8 mouse cellular contexts compared by ENCODE assay signal in genomic region chr13:25115971-25116370, GRCm38 (mm10).
DNase-seq lines count a peak whose midpoint lies in the region; ATAC-seq and TF ChIP-seq lines count a peak whose summit lies in the region.

No protein-coding gene starts in this region.

- H3K9ac ChIP-seq in ES-Bruce4 (ENCODE audit: low read depth, poor library complexity, severe bottlenecking), result no peak overlapping the region
- peak overlapping the region; percentile 54 for H3K9ac ChIP-seq in forebrain, embryonic 13.5 days
- H3K9ac ChIP-seq in liver, adult 2 months (ENCODE audit: low read depth, low read length), result peak overlapping the region; percentile 51; the same call in 1 of the 2 replicates
- 0 out of 2 replicates have a peak overlapping the region, but pooled peaks have one; percentile 36 for H3K9ac ChIP-seq in midbrain, postnatal 0 days (replicated peaks; ENCODE audit: low read length, poor library complexity, severe bottlenecking)

- DNase-seq in 416B (ENCODE audit: low read depth), result peak; percentile 66
- DNase-seq in c-Kit-positive CD71-positive TER-119-positive erythroid progenitor cells, embryonic 14.5 days (ENCODE audit: low spot score), result peak; percentile 38
- DNase-seq in induced T-regulatory cell, adult 2 months (ENCODE audit: low read depth), result peak; percentile 66
- DNase-seq in liver, adult 2 months (ENCODE audit: extremely low read depth, low read depth, low spot score), result peak; percentile 47
- peak; percentile 63 for DNase-seq in midbrain, postnatal 0 days (ENCODE audit: low spot score)

- no peaks in the 10 kb centered on the region for H3K9me3 ChIP-seq in ES-Bruce4 (replicated peaks; ENCODE audit: control insufficient read depth, insufficient read depth, low read length, poor library complexity, severe bottlenecking)
- H3K9me3 ChIP-seq in forebrain, embryonic 13.5 days (replicated peaks), result no peaks in the 10 kb centered on the region
- H3K9me3 ChIP-seq in midbrain, postnatal 0 days (ENCODE audit: low read length), result no peaks in the 10 kb centered on the region

- TF ChIP-seq CTCF in ES-Bruce4 (IDR thresholded peaks at IDR 0.05; ENCODE audit: low read depth, low read length), result peak; percentile 77
- TF ChIP-seq CTCF in liver, adult 2 months (IDR thresholded peaks at IDR 0.05; ENCODE audit: low read depth, low read length), result peak; percentile 83
- peak; percentile 96 for TF ChIP-seq CTCF in midbrain, postnatal 0 days (IDR thresholded peaks at IDR 0.05)

- no peaks in the 10 kb centered on the region for H3K36me3 ChIP-seq in ES-Bruce4 (ENCODE audit: control insufficient read depth, insufficient read depth, low read length, poor library complexity, severe bottlenecking)
- no peaks in the 10 kb centered on the region for H3K36me3 ChIP-seq in forebrain, embryonic 13.5 days (ENCODE audit: poor library complexity, severe bottlenecking)
- H3K36me3 ChIP-seq in liver, adult 2 months (ENCODE audit: control insufficient read depth, insufficient read depth, low read length), result no peaks in the 10 kb centered on the region
- H3K36me3 ChIP-seq in midbrain, postnatal 0 days (ENCODE audit: insufficient read depth, low read length), result no peaks in the 10 kb centered on the region

- WGBS in forebrain, embryonic 13.5 days, result 4% methylated on average over 11 of the region's 11 CpGs
- WGBS in liver, adult 2 months, result 2% methylated on average over 11 of the region's 11 CpGs
- 2% methylated on average over 11 of the region's 11 CpGs for WGBS in midbrain, postnatal 0 days

- no peak for TF ChIP-seq POLR2A in ES-Bruce4 (IDR thresholded peaks at IDR 0.05; ENCODE audit: insufficient read depth, low read length)
- no peak for TF ChIP-seq POLR2A in liver, adult 2 months (IDR thresholded peaks at IDR 0.05; ENCODE audit: extremely low read depth, insufficient read depth, low read length)

- no peaks in the 10 kb centered on the region for H3K79me2 ChIP-seq in liver, adult 2 months (ENCODE audit: control insufficient read depth, insufficient read depth, low read length)

- peak; percentile 63 for ATAC-seq in forebrain, embryonic 13.5 days
- ATAC-seq in midbrain, postnatal 0 days (ENCODE audit: low FRiP score), result no peak
- ATAC-seq in erythroid progenitor cell, adult 5-6 weeks (replicated peaks; ENCODE audit: low FRiP score, poor library complexity, severe bottlenecking), result no peak

- no peaks in the 10 kb centered on the region for H3K4me1 ChIP-seq in ES-Bruce4 (ENCODE audit: control insufficient read depth, insufficient read depth, low read length)
- peaks cover 8% of the 10 kb centered on the region; the same call in 1 of the 2 replicates for H3K4me1 ChIP-seq in forebrain, embryonic 13.5 days
- H3K4me1 ChIP-seq in liver, adult 2 months (ENCODE audit: control insufficient read depth, insufficient read depth, low read length), result no peaks in the 10 kb centered on the region
- H3K4me1 ChIP-seq in midbrain, postnatal 0 days (ENCODE audit: insufficient read depth, low read length), result no peaks in the 10 kb centered on the region; the same call in 1 of the 2 replicates

- no peak overlapping the region for H3K27ac ChIP-seq in ES-Bruce4 (ENCODE audit: insufficient read depth, low read length)
- peak overlapping the region; percentile 51; the same call in 1 of the 2 replicates for H3K27ac ChIP-seq in forebrain, embryonic 13.5 days
- H3K27ac ChIP-seq in liver, adult 2 months (replicated peaks; ENCODE audit: insufficient read depth, low read depth, low read length), result no peak overlapping the region
- H3K27ac ChIP-seq in midbrain, postnatal 0 days (ENCODE audit: low read depth, low read length), result no peak overlapping the region

- no peaks in the 10 kb centered on the region for H3K27me3 ChIP-seq in ES-Bruce4 (ENCODE audit: control insufficient read depth, insufficient read depth, low read length, poor library complexity, severe bottlenecking)
- no peaks in the 10 kb centered on the region for H3K27me3 ChIP-seq in forebrain, embryonic 13.5 days
- no peaks in the 10 kb centered on the region for H3K27me3 ChIP-seq in liver, adult 2 months (ENCODE audit: control insufficient read depth, insufficient read depth, low read length)
- no peaks in the 10 kb centered on the region for H3K27me3 ChIP-seq in midbrain, postnatal 0 days (ENCODE audit: insufficient read depth, low read length)

- no peak for TF ChIP-seq EP300 in ES-Bruce4 (IDR thresholded peaks at IDR 0.05; ENCODE audit: insufficient read depth, low read depth, low read length)

- H3K4me2 ChIP-seq in forebrain, embryonic 13.5 days, result peak overlapping the region; percentile 65
- peak overlapping the region; percentile 72 for H3K4me2 ChIP-seq in midbrain, postnatal 0 days (ENCODE audit: low read depth, low read length, poor library complexity, severe bottlenecking)

- H3K4me3 ChIP-seq in ES-Bruce4 (ENCODE audit: low read depth, low read length), result no peak overlapping the region
- peak overlapping the region; percentile 40 for H3K4me3 ChIP-seq in forebrain, embryonic 13.5 days
- H3K4me3 ChIP-seq in liver, adult 2 months (ENCODE audit: insufficient read depth, low read depth, low read length), result 0 out of 2 replicates have a peak overlapping the region, but pooled peaks have one; percentile 18
- peak overlapping the region; percentile 35 for H3K4me3 ChIP-seq in midbrain, postnatal 0 days (ENCODE audit: low read depth, low read length)
